Mouse (Mus musculus) limb, embryonic 12.5 days (tissue): ENCODE measurements around the gene Myh9. TPM values are rescaled to one million over a fixed set of nuclear protein-coding genes. Genes with fewer than 3 reads are reported as not detected.

ENCODE experiments used
- ATAC-seq: fragments of 200-750 bp; cut with Nextera tagmentation; 2 replicates; pipeline ENCODE4 v1.8.0; 2017; ENCODE audit warnings: low read depth, moderate TSS enrichment; ENCODE audit not compliant: insufficient number of reproducible peaks, insufficient read depth, low FRiP score, low TSS enrichment
- H3K27ac ChIP-seq: fragments of 300-500 bp; sonication (generic); 2 replicates; pipeline ENCODE4 v1.5.1; 2016; ENCODE audit warnings: mild to moderate bottlenecking, moderate library complexity
- H3K27me3 ChIP-seq: fragments of 300-500 bp; sonication (generic); 2 replicates; pipeline ENCODE4 v1.6.1; 2016; ENCODE audit warnings: mild to moderate bottlenecking, moderate library complexity
- H3K36me3 ChIP-seq: fragments of 300-500 bp; sonication (generic); 2 replicates; pipeline ENCODE4 v1.6.1; 2016; ENCODE audit warnings: mild to moderate bottlenecking, moderate library complexity
- H3K4me1 ChIP-seq: fragments of 300-500 bp; sonication (generic); replicated peaks from 2 replicates; pipeline ENCODE4 v1.6.1; 2016
- H3K4me2 ChIP-seq: fragments of 300-500 bp; sonication (generic); 2 replicates; pipeline ENCODE4 v1.6.1; 2016; ENCODE audit warnings: mild to moderate bottlenecking, moderate library complexity
- H3K4me3 ChIP-seq: fragments of 300-500 bp; sonication (generic); replicated peaks from 2 replicates; pipeline ENCODE4 v1.5.1; 2016; ENCODE audit warnings: mild to moderate bottlenecking
- H3K9ac ChIP-seq: fragments of 300-500 bp; sonication (generic); replicated peaks from 2 replicates; pipeline ENCODE4 v1.6.1; 2016; ENCODE audit warnings: mild to moderate bottlenecking, moderate library complexity
- H3K9me3 ChIP-seq: fragments of 300-500 bp; sonication (generic); 2 replicates; pipeline ENCODE4 v1.6.1; 2016; ENCODE audit warnings: mild to moderate bottlenecking, moderate library complexity
- WGBS: fragments of 180-500 bp; shearing (Covaris S2); methylation state at CpG from one replicate; pipeline ENCODE4 v1.1.7; 2016; 5-methylcytosine and 5-hydroxymethylcytosine counted together
- polyA plus RNA-seq: library from polyadenylated mRNA; unstranded; fragments of >200 nt; fragmentation: Nextera tagmentation; extraction: Ambion mirVana; gene quantifications from 2 replicates; pipeline ENCODE4 v1.2.1, GENCODE M21; 2016

Myh9 gene
- polyA plus RNA-seq, 1 experiment from 2014 or later, result 40.0 TPM

GRCm38 (mm10) chr15:77833083-77833482, 8.9 kb downstream of the Myh9 start:
- no peaks in the 10 kb centered on the region for H3K9me3 ChIP-seq
- no peak for ATAC-seq
- H3K4me3 ChIP-seq, result no peak overlapping the region
- H3K4me1 ChIP-seq, result peaks cover 68% of the 10 kb centered on the region
- no peak overlapping the region for H3K4me2 ChIP-seq
- no peaks in the 10 kb centered on the region for H3K27me3 ChIP-seq
- H3K9ac ChIP-seq, result no peak overlapping the region
- H3K27ac ChIP-seq, result no peak overlapping the region
- peaks cover 18% of the 10 kb centered on the region; the same call in 1 of the 2 replicates for H3K36me3 ChIP-seq

DNA sequence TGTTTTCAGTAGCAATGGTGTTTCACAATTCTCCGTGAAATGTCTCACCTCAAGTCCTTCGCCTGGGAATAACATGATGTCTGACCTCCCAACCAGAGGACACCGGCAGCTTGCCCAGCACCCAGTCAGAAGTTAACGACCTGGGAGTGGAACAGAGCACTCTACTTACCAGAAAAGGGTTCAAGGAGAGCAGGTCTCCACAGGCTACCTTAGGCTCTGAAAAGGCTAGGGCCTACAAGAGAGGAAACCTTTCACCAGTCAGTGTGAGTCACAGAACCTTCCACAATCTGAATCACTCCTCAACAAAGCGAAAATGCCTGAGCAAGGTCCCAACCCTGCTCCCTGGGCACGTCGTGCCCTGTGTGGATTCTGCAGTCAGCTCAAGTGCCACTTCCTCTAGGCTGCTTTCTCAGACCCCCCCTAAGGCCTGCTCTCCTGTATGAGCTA, 9.5 kb downstream of the Myh9 start:
- H3K4me3 ChIP-seq, result no peak overlapping the region
- peaks cover 68% of the 10 kb centered on the region for H3K4me1 ChIP-seq
- peak overlapping the region; percentile 9; the same call in 1 of the 2 replicates for H3K9ac ChIP-seq
- H3K4me2 ChIP-seq, result no peak overlapping the region
- no peaks in the 10 kb centered on the region for H3K27me3 ChIP-seq
- peaks cover 18% of the 10 kb centered on the region; the same call in 1 of the 2 replicates for H3K36me3 ChIP-seq
- no peaks in the 10 kb centered on the region for H3K9me3 ChIP-seq
- no peak overlapping the region for H3K27ac ChIP-seq
- no peak for ATAC-seq
- whole genome bisulfite sequencing, result 71% methylated on average over 7 of the region's 7 CpGs

GRCm38 (mm10) chr15:77831754-77832457, 10.1 kb downstream of the Myh9 start:
- H3K4me2 ChIP-seq, result no peak overlapping the region
- ATAC-seq, result no peak
- no peak overlapping the region; the same call in 1 of the 2 replicates for H3K9ac ChIP-seq
- H3K9me3 ChIP-seq, result no peaks in the 10 kb centered on the region
- H3K27me3 ChIP-seq, result no peaks in the 10 kb centered on the region
- 83% methylated on average over 8 of the region's 8 CpGs for WGBS
- H3K4me1 ChIP-seq, result peaks cover 68% of the 10 kb centered on the region
- peaks cover 18% of the 10 kb centered on the region; the same call in 1 of the 2 replicates for H3K36me3 ChIP-seq
- no peak overlapping the region for H3K4me3 ChIP-seq
- no peak overlapping the region for H3K27ac ChIP-seq

GRCm38 (mm10) chr15:77831138-77831579, 10.8 kb downstream of the Myh9 start:
- 81% methylated on average over 2 of the region's 2 CpGs for WGBS
- Histone ChIP-seq H3K27ac (no peak overlapping the region), H3K27me3 (no peaks in the 10 kb centered on the region), H3K9me3 (no peaks in the 10 kb centered on the region), H3K4me2 (0 out of 2 replicates have a peak overlapping the region, but pooled peaks have one; percentile 13), H3K9ac (no peak overlapping the region), H3K4me3 (no peak overlapping the region), H3K4me1 (peaks cover 62% of the 10 kb centered on the region), H3K36me3 (peaks cover 18% of the 10 kb centered on the region; the same call in 1 of the 2 replicates)
- no peak for ATAC-seq

DNA sequence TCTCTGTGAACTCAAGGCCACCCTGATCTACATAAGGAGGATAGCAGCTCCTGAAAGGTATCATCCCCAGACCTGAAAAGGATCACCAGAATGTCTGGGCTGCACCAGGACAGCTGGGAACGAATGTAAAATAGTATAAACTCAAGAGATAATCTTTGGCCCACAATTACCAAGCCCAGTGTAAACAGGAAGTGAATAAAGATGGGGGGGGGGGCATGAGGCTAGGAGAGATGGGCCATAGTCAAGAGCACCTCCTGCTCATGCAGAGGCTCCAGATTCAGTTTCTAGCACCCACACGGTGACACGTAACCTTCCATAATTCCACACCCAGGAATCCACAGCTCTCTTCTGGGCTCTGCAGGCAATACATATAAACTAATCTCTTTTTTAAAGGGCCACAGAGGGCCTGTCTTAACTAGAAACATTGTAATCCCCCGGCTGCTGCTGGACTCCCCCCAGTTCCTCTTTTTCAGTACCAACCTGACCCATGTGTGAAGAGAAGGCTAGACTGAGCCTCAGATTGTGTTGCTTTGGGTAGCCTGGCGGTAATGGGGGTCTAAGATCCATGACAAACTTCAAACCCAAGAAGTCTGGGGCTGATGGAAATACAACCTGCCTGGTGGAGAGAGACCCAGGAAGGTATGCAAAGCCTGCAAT, 11.4 kb downstream of the Myh9 start:
- Histone ChIP-seq H3K4me1 (peaks cover 56% of the 10 kb centered on the region), H3K36me3 (peaks cover 18% of the 10 kb centered on the region; the same call in 1 of the 2 replicates), H3K27me3 (no peaks in the 10 kb centered on the region), H3K4me3 (no peak overlapping the region), H3K27ac (peak overlapping the region; percentile 29; the same call in 1 of the 2 replicates), H3K9me3 (no peaks in the 10 kb centered on the region), H3K4me2 (0 out of 2 replicates have a peak overlapping the region, but pooled peaks have one; percentile 13), H3K9ac (no peak overlapping the region)
- no peak for ATAC-seq
- WGBS, result 82% methylated on average over 5 of the region's 5 CpGs

GRCm38 (mm10) chr15:77829542-77829941, 12.4 kb downstream of the Myh9 start:
- Histone ChIP-seq H3K27ac (no peak overlapping the region), H3K27me3 (no peaks in the 10 kb centered on the region), H3K36me3 (peaks cover 18% of the 10 kb centered on the region; the same call in 1 of the 2 replicates), H3K9me3 (no peaks in the 10 kb centered on the region), H3K4me1 (peaks cover 45% of the 10 kb centered on the region), H3K4me3 (no peak overlapping the region), H3K4me2 (no peak overlapping the region), H3K9ac (no peak overlapping the region)
- WGBS, result 77% methylated on average over 2 of the region's 2 CpGs
- ATAC-seq, result no peak

DNA sequence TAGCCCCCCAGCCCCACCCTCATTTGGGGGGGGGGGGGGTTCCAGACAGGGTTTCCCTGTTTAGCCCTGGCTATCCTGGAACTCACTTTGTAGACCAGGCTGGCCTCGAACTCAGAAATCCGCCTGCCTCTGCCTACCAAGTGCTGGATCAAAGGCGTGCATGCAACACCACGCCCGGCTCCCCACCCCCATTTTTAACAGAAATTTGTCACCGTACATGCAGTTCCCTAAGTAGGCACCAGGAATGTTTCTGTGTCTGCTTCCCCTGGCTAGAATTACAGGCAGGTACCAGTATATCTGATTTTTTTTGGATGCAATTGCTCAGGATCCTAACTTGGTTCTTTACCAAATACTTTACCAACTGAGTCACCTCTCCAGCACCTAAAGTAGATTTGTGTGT, 13.1 kb downstream of the Myh9 start:
- H3K27ac ChIP-seq, result no peak overlapping the region
- H3K4me1 ChIP-seq, result peaks cover 40% of the 10 kb centered on the region
- H3K27me3 ChIP-seq, result no peaks in the 10 kb centered on the region
- H3K36me3 ChIP-seq, result peaks cover 16% of the 10 kb centered on the region; the same call in 1 of the 2 replicates
- no peak overlapping the region for H3K9ac ChIP-seq
- no peak overlapping the region for H3K4me3 ChIP-seq
- ATAC-seq, result no peak
- H3K9me3 ChIP-seq, result no peaks in the 10 kb centered on the region
- no peak overlapping the region for H3K4me2 ChIP-seq
- 96% methylated on average over 6 of the region's 6 CpGs for WGBS

DNA sequence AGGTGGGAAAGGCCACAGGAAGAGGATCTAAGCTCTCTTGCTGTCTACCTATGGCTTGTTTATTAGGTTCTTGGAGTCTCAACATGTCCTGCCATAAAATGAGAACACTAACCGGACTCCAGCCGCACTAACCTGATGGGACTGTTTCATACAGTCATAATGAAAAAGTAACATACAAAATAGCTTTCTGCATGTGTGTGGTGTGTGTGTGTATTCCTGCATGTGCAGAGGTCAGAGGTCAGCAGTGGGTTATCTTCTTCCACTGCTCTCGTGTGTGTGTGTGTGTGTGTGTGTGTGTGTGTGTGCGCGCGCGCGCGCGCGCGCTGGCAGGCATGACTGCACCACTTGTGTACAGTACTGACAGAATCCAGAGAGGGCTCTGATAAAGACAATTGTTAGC, 13.7 kb downstream of the Myh9 start:
- Histone ChIP-seq H3K27ac (peak overlapping the region; percentile 66), H3K4me3 (no peak overlapping the region), H3K36me3 (peaks cover 12% of the 10 kb centered on the region; the same call in 1 of the 2 replicates), H3K9ac (no peak overlapping the region), H3K9me3 (no peaks in the 10 kb centered on the region), H3K4me2 (peak overlapping the region; percentile 11; the same call in 1 of the 2 replicates), H3K27me3 (no peaks in the 10 kb centered on the region), H3K4me1 (peaks cover 41% of the 10 kb centered on the region)
- ATAC-seq, result no peak
- WGBS, result 84% methylated on average over 12 of the region's 12 CpGs

GRCm38 (mm10) chr15:77827794-77828193, 14.2 kb downstream of the Myh9 start:
- H3K9ac ChIP-seq, result no peak overlapping the region
- no peaks in the 10 kb centered on the region for H3K9me3 ChIP-seq
- peaks cover 12% of the 10 kb centered on the region; the same call in 1 of the 2 replicates for H3K36me3 ChIP-seq
- H3K4me2 ChIP-seq, result peak overlapping the region; percentile 11; the same call in 1 of the 2 replicates
- H3K4me1 ChIP-seq, result peaks cover 43% of the 10 kb centered on the region
- no peaks in the 10 kb centered on the region for H3K27me3 ChIP-seq
- H3K27ac ChIP-seq, result peak overlapping the region; percentile 66
- H3K4me3 ChIP-seq, result no peak overlapping the region
- ATAC-seq, result peak; percentile 5; the same call in 1 of the 2 replicates
- WGBS, result 29% methylated on average over 6 of the region's 6 CpGs

- peak overlapping the region; percentile 11; the same call in 1 of the 2 replicates for H3K4me2 ChIP-seq
- no peaks in the 10 kb centered on the region for H3K27me3 ChIP-seq
- H3K4me1 ChIP-seq, result peaks cover 44% of the 10 kb centered on the region
- peaks cover 10% of the 10 kb centered on the region; the same call in 1 of the 2 replicates for H3K36me3 ChIP-seq
- no peak overlapping the region for H3K4me3 ChIP-seq
- peak overlapping the region; percentile 66 for H3K27ac ChIP-seq
- WGBS, result 13% methylated on average over 7 of the region's 7 CpGs
- no peak for ATAC-seq
- no peaks in the 10 kb centered on the region for H3K9me3 ChIP-seq
- no peak overlapping the region for H3K9ac ChIP-seq
Measured at GRCm38 (mm10) chr15:77827379-77827778, 14.6 kb downstream of the Myh9 start.

- WGBS, result 93% methylated on average over 1 of the region's 1 CpGs
Measured at GRCm38 (mm10) chr15:77825382-77825781, 16.6 kb downstream of the Myh9 start.

More at GRCm38 (mm10) chr15:77825382-77825781, 16.6 kb downstream of the Myh9 start:
- Histone ChIP-seq H3K27ac (no peak overlapping the region), H3K36me3 (no peaks in the 10 kb centered on the region), H3K4me2 (no peak overlapping the region), H3K27me3 (no peaks in the 10 kb centered on the region), H3K4me3 (no peak overlapping the region), H3K4me1 (peaks cover 53% of the 10 kb centered on the region), H3K9ac (no peak overlapping the region), H3K9me3 (no peaks in the 10 kb centered on the region)
- ATAC-seq, result no peak
